In genomic region chr9:70042137-70042536, GRCm38 (mm10) we compare ENCODE assay signal across 30 mouse cellular contexts. TPM values are rescaled to one million over a fixed set of nuclear protein-coding genes. Genes with fewer than 3 reads are reported as not detected.
DNase-seq lines count a peak whose midpoint lies in the region; ATAC-seq lines count a peak whose summit lies in the region.
"Had no signal": no experiment of that assay in that cellular context is flagged by ENCODE, and none has a peak within 500 bp of the region (broad histone marks: within the 10 kb centered on the region; RNA-seq: fewer than 3 reads in every experiment).

No protein-coding gene starts in this region.

- no peaks in the 10 kb centered on the region for H3K9me3 ChIP-seq in kidney, embryonic 14.5 days (ENCODE audit: control insufficient read depth, low read length)
- H3K9me3 ChIP-seq: forebrain, embryonic 13.5 days; hindbrain, embryonic 13.5 days had no signal

- DNase-seq in adrenal gland, adult 8-10 months: peak; percentile 25
- DNase-seq in adrenal gland, postnatal 25 days: no peak
- peak; percentile 64 for DNase-seq in 3T3-L1 (ENCODE audit: low read depth, low spot score)
- peak; percentile 39 for DNase-seq in NIH3T3 (ENCODE audit: low read depth)
- DNase-seq in left cerebral cortex, postnatal 25 days (ENCODE audit: low spot score in 2 of 2): no peak
- no peak for DNase-seq in cerebellum, adult 9-10 months
- DNase-seq: B cell, adult 2 months; cerebellum, adult 11-12 months; cerebellum, adult 8-10 months; cerebellum, postnatal 14 days; gastrocnemius, postnatal 10 days; gastrocnemius, postnatal 36 days; kidney, adult 18-20 months had no signal

- no peak overlapping the region for H3K27ac ChIP-seq in kidney, embryonic 14.5 days (ENCODE audit: low read depth, low read length)
- H3K27ac ChIP-seq: forebrain, embryonic 10.5 days; forebrain, embryonic 13.5 days; hindbrain, embryonic 10.5 days; hindbrain, embryonic 13.5 days had no signal

- H3K9ac ChIP-seq in kidney, embryonic 14.5 days (ENCODE audit: low read depth, low read length): no peak overlapping the region
- H3K9ac ChIP-seq: forebrain, embryonic 13.5 days; hindbrain, embryonic 13.5 days had no signal

- H3K4me1 ChIP-seq in kidney, embryonic 14.5 days (ENCODE audit: control insufficient read depth, insufficient read depth, low read length): no peaks in the 10 kb centered on the region
- H3K4me1 ChIP-seq: forebrain, embryonic 10.5 days; forebrain, embryonic 13.5 days; hindbrain, embryonic 10.5 days; hindbrain, embryonic 13.5 days had no signal

- intact Hi-C loops in left cerebral cortex, postnatal 25 days (cut with DNase I): no loop called here

- no peak overlapping the region for H3K4me3 ChIP-seq in kidney, embryonic 14.5 days (ENCODE audit: low read length)
- H3K4me3 ChIP-seq: forebrain, embryonic 10.5 days; forebrain, embryonic 13.5 days; hindbrain, embryonic 10.5 days; hindbrain, embryonic 13.5 days had no signal

- no peak overlapping the region for H3K4me2 ChIP-seq in kidney, embryonic 14.5 days (replicated peaks; ENCODE audit: low read depth, low read length)
- H3K4me2 ChIP-seq: forebrain, embryonic 13.5 days; heart, embryonic 11.5 days; hindbrain, embryonic 13.5 days had no signal

- no peaks in the 10 kb centered on the region for H3K27me3 ChIP-seq in kidney, embryonic 14.5 days (ENCODE audit: control insufficient read depth, insufficient read depth, low read length)
- H3K27me3 ChIP-seq: CH12.LX; forebrain, embryonic 13.5 days; hindbrain, embryonic 13.5 days had no signal

- ATAC-seq in megakaryocyte progenitor cell, adult 5-6 weeks (replicated peaks; ENCODE audit: poor library complexity): 0 out of 2 replicates have a peak, but pooled peaks have one; percentile 26
- ATAC-seq in kidney, embryonic 14.5 days (ENCODE audit: low FRiP score, low TSS enrichment): no peak
- ATAC-seq: forebrain, embryonic 13.5 days; forebrain, embryonic 16.5 days; hindbrain, embryonic 16.5 days; intestine, embryonic 16.5 days had no signal

- 94% methylated on average over 4 of the region's 4 CpGs for WGBS in kidney, embryonic 14.5 days

- no peaks in the 10 kb centered on the region for H3K36me3 ChIP-seq in kidney, embryonic 14.5 days (ENCODE audit: control insufficient read depth, insufficient read depth, low read length)
- H3K36me3 ChIP-seq: forebrain, embryonic 10.5 days; hindbrain, embryonic 10.5 days; hindbrain, embryonic 13.5 days had no signal

RNA-seq across cellular contexts. Expression of gene Gcnt3, which starts 4.2 kb away (rescaled TPM):
- total RNA-seq in adrenal gland, adult 8-10 months (2022): not detected
- total RNA-seq in adrenal gland, postnatal 25 days (2021): not detected in 2 replicates
- total RNA-seq in megakaryocyte progenitor cell, adult 5-6 weeks (2015): not detected in 2 replicates
- total RNA-seq in megakaryocyte progenitor cell, adult 5-6 weeks (2017): not detected in 2 replicates
- total RNA-seq in left cerebral cortex, postnatal 25 days (2021): not detected
- polyA plus RNA-seq in kidney, embryonic 14.5 days (2014; fragmentation: Nextera tagmentation; extraction: Ambion mirVana): 1.3 and 1.5 TPM in 2 replicates
- total RNA-seq: adrenal gland, postnatal 36 days; gastrocnemius, adult 18-20 months; gastrocnemius, postnatal 10 days; gastrocnemius, postnatal 36 days; granulocyte monocyte progenitor cell, adult 5-6 weeks; MEL had no signal
- polyA plus RNA-seq: embryonic facial prominence, embryonic 11.5 days; forebrain, embryonic 10.5 days; forebrain, embryonic 13.5 days; forebrain, embryonic 16.5 days; heart, embryonic 11.5 days; heart, embryonic 14.5 days; hindbrain, embryonic 10.5 days; hindbrain, embryonic 13.5 days; hindbrain, embryonic 16.5 days had no signal

RNA-seq across cellular contexts. Expression of gene Gtf2a2, which starts 29.8 kb away (rescaled TPM):
- total RNA-seq in adrenal gland, adult 8-10 months (2022): 10 to 100 TPM; 57.9 to 88.5 (median 71.7) TPM
- total RNA-seq in adrenal gland, postnatal 25 days (2021): 94.9 and 99.8 TPM in 2 replicates
- 124 and 134 TPM in 2 replicates for total RNA-seq in megakaryocyte progenitor cell, adult 5-6 weeks (2015)
- 114 and 115 TPM in 2 replicates for total RNA-seq in megakaryocyte progenitor cell, adult 5-6 weeks (2017)
- total RNA-seq in left cerebral cortex, postnatal 25 days (2021): 10 to 100 TPM; 55.0 to 61.3 TPM
- polyA plus RNA-seq in kidney, embryonic 14.5 days (2014; fragmentation: Nextera tagmentation; extraction: Ambion mirVana): 214 and 254 TPM in 2 replicates

RNA-seq across cellular contexts. Expression of gene Bnip2, which starts 52.9 kb away (rescaled TPM):
- total RNA-seq in adrenal gland, adult 8-10 months (2022): 100 to 1,000 TPM in 2 of 4 experiments, 10 to 100 TPM in 2; 88.4 to 127 (median 107) TPM
- 98.6 and 103 TPM in 2 replicates for total RNA-seq in adrenal gland, postnatal 25 days (2021)
- total RNA-seq in megakaryocyte progenitor cell, adult 5-6 weeks (2015): 86.9 and 95.9 TPM in 2 replicates
- 133 and 153 TPM in 2 replicates for total RNA-seq in megakaryocyte progenitor cell, adult 5-6 weeks (2017)
- total RNA-seq in left cerebral cortex, postnatal 25 days (2021): 10 to 100 TPM; 34.6 to 42.7 TPM
- polyA plus RNA-seq in kidney, embryonic 14.5 days (2014; fragmentation: Nextera tagmentation; extraction: Ambion mirVana): 96.5 and 124 TPM in 2 replicates

Comparison
In these comparisons a context has a peak if more than half of its experiments do, and no peak if none do; other contexts are left out.
1. DNase-seq: peak in adrenal gland, adult 8-10 months (single experiment), 3T3-L1 (single experiment) and NIH3T3 (single experiment); none in adrenal gland, postnatal 25 days (single experiment), left cerebral cortex, postnatal 25 days (0 of 2) and cerebellum, adult 9-10 months (single experiment).